ENCODE assay signal across 1 mouse cellular context in the genomic region with DNA sequence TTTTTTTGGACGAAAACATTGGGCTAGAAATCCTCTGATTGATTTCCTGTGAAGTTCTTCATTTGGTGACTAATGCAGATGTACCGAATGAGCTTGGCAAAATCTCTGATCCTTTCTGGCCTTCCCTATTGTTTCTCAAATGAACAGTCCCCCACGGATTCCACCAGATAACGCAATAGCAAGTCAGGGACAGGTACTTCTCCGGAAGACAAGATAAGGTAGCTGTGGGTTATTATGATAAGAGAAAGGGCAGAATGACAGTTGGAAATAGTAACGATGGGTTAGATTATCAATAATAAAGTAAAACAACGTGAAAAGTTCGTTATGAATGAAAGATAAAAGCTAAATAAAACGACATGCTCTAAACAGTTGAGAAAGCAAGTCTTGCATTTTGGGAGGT.
A peak's percentile ranks its signal among the peaks of the same experiment; 100 is the strongest.
TF ChIP-seq lines count a peak whose summit lies in the region.

No protein-coding gene starts in this region.

TF ChIP-seq in MEL, 35 proteins besides CTCF, POLR2A, EP300 and RAD21:
- no peak for TF ChIP-seq E2F4 (IDR thresholded peaks at IDR 0.05; ENCODE audit: borderline replicate concordance, low read depth, low read length)
- no peak for TF ChIP-seq HCFC1 (IDR thresholded peaks at IDR 0.05; ENCODE audit: low read depth, low read length)
- no peak for TF ChIP-seq NRF1 (IDR thresholded peaks at IDR 0.05; ENCODE audit: insufficient read depth, low read depth, low read length, poor library complexity, severe bottlenecking)
- TF ChIP-seq ZMIZ1 (IDR thresholded peaks at IDR 0.05; ENCODE audit: low read depth, low read length) = no peak
- TF ChIP-seq NELFE (IDR thresholded peaks at IDR 0.05; ENCODE audit: low read depth, low read length) = no peak
- TF ChIP-seq MXI1 (IDR thresholded peaks at IDR 0.05; ENCODE audit: low read depth, low read length) = 0 out of 2 replicates have a peak, but pooled peaks have one; percentile 23
- peak; percentile 75; the same call in 1 of the 2 replicates for TF ChIP-seq MEF2A (IDR thresholded peaks at IDR 0.05; ENCODE audit: extremely low read depth, insufficient replicate concordance, low read depth, low read length, poor library complexity, severe bottlenecking)
- TF ChIP-seq BHLHE40 (IDR thresholded peaks at IDR 0.05; ENCODE audit: borderline replicate concordance, low read depth, low read length) = no peak
- peak; percentile 90 for TF ChIP-seq GATA1 (IDR thresholded peaks at IDR 0.05; ENCODE audit: low read depth, low read length)
- TF ChIP-seq SMC3 (IDR thresholded peaks at IDR 0.05; ENCODE audit: low read depth, low read length) = no peak
- TF ChIP-seq GABPA (IDR thresholded peaks at IDR 0.05; ENCODE audit: low read depth, low read length) = no peak
- no peak for TF ChIP-seq POLR2AphosphoS2 (IDR thresholded peaks at IDR 0.05; ENCODE audit: low read length)
- no peak for TF ChIP-seq CHD1 (IDR thresholded peaks at IDR 0.05; ENCODE audit: low read depth, low read length)
- TF ChIP-seq ZKSCAN1 (IDR thresholded peaks at IDR 0.05; ENCODE audit: low read depth, low read length) = no peak
- TF ChIP-seq MAFK (IDR thresholded peaks at IDR 0.05; ENCODE audit: borderline replicate concordance, low read depth, low read length) = peak; percentile 54; the same call in 1 of the 2 replicates
- TF ChIP-seq SIN3A (IDR thresholded peaks at IDR 0.05; ENCODE audit: low read length) = no peak; the same call in 1 of the 2 replicates
- TF ChIP-seq MAZ (IDR thresholded peaks at IDR 0.05; ENCODE audit: low read depth, low read length) = no peak
- no peak for TF ChIP-seq MYC (IDR thresholded peaks at IDR 0.05; ENCODE audit: low read depth, low read length)
- no peak for TF ChIP-seq POLR2AphosphoS5 (IDR thresholded peaks at IDR 0.05; ENCODE audit: borderline replicate concordance, low read depth, low read length)
- no peak for TF ChIP-seq TBP (IDR thresholded peaks at IDR 0.05; ENCODE audit: low read depth, low read length)
- TF ChIP-seq TAL1 (IDR thresholded peaks at IDR 0.05; ENCODE audit: low read length) = no peak
- no peak for TF ChIP-seq ZNF384 (IDR thresholded peaks at IDR 0.05; ENCODE audit: low read depth, low read length)
- TF ChIP-seq USF1 (IDR thresholded peaks at IDR 0.05; ENCODE audit: low read depth, low read length) = no peak
- TF ChIP-seq UBTF (IDR thresholded peaks at IDR 0.05; ENCODE audit: borderline replicate concordance, insufficient read depth, low read depth, low read length) = no peak
- TF ChIP-seq ELF1 (IDR thresholded peaks at IDR 0.05; ENCODE audit: low read depth, low read length) = no peak
- TF ChIP-seq MYB (IDR thresholded peaks at IDR 0.05; ENCODE audit: low read depth, low read length) = peak; percentile 98
- no peak; the same call in 1 of the 2 replicates for TF ChIP-seq ZC3H11A (IDR thresholded peaks at IDR 0.05; ENCODE audit: low read depth, low read length)
- TF ChIP-seq CHD2 (IDR thresholded peaks at IDR 0.05; ENCODE audit: low read length) = no peak
- no peak for TF ChIP-seq MAX (IDR thresholded peaks at IDR 0.05; ENCODE audit: low read length)
- no peak for TF ChIP-seq KAT2A (conservative IDR thresholded peaks at IDR 0.05; ENCODE audit: low read depth, low read length)
- peak; percentile 93 for TF ChIP-seq TCF12 (IDR thresholded peaks at IDR 0.05; ENCODE audit: low read depth, low read length)
- TF ChIP-seq ETS1 (IDR thresholded peaks at IDR 0.05; ENCODE audit: low read depth, low read length) = peak; percentile 74
- TF ChIP-seq JUND (IDR thresholded peaks at IDR 0.05; ENCODE audit: low read depth, low read length) = no peak
- TF ChIP-seq RCOR1 (IDR thresholded peaks at IDR 0.05; ENCODE audit: low read depth, low read length) = peak; percentile 95
- TF ChIP-seq USF2 (IDR thresholded peaks at IDR 0.05; ENCODE audit: borderline replicate concordance in 1 of 2, insufficient read depth in 1 of 2, low read depth in 1 of 2, low read length in 2 of 2) = no peak
TF ChIP-seq in MEL: peak in this region for 8.
